Mouse (Mus musculus) spleen, adult 2 months (tissue): ENCODE measurements around the gene Ccdc9. TPM values are rescaled to one million over a fixed set of nuclear protein-coding genes. Genes with fewer than 3 reads are reported as not detected.
"Not testable (repeated sequence)": the region's sequence is repeated elsewhere in the genome, so short reads cannot be mapped to it uniquely, and the experiment has no call there.

Source experiments
- DNase-seq, 2 experiments: peaks; one replicate each; pipeline versions ENCODE4 v3.0.0 to v3.0.0-alpha.2; 2012 to 2021; ENCODE audit warnings: low spot score in 2 of 2, low read depth in 1 of 2
- H3K27ac ChIP-seq: fragments of 200-500 bp; 2 replicates; pipeline ENCODE4 v1.5.1; 2012; ENCODE audit warnings: low read length, inconsistent platforms; ENCODE audit not compliant: insufficient read depth
- H3K27me3 ChIP-seq: fragments of 200-500 bp; 2 replicates; pipeline ENCODE4 v1.6.1; 2012; ENCODE audit warnings: mild to moderate bottlenecking, moderate library complexity, low read length, inconsistent platforms; ENCODE audit not compliant: control insufficient read depth, insufficient read depth
- H3K36me3 ChIP-seq: fragments of 200-500 bp; 2 replicates; pipeline ENCODE4 v1.6.1; 2012; ENCODE audit warnings: mild to moderate bottlenecking, low read length, inconsistent platforms; ENCODE audit not compliant: control insufficient read depth, insufficient read depth
- H3K4me1 ChIP-seq: fragments of 200-500 bp; 2 replicates; pipeline ENCODE4 v1.6.1; 2011; ENCODE audit warnings: inconsistent platforms; ENCODE audit not compliant: control insufficient read depth, insufficient read depth, insufficient read length
- H3K4me3 ChIP-seq: fragments of 200-500 bp; 2 replicates; pipeline ENCODE4 v1.5.1; 2011; ENCODE audit warnings: mild to moderate bottlenecking, inconsistent platforms; ENCODE audit not compliant: insufficient read depth, insufficient read length; ENCODE audit errors: extremely low read depth
- CTCF ChIP-seq: fragments of 200-500 bp; IDR thresholded peaks from 2 replicates; pipeline ENCODE4 v1.5.1; 2011; ENCODE audit warnings: mild to moderate bottlenecking, inconsistent platforms; ENCODE audit not compliant: insufficient read depth, insufficient read length, insufficient replicate concordance; ENCODE audit errors: extremely low read depth
- POLR2A ChIP-seq: fragments of 200-500 bp; IDR thresholded peaks from 2 replicates; pipeline ENCODE4 v1.6.1; 2011; ENCODE audit warnings: low read depth, low read length, inconsistent platforms
- WGBS: fragments of 180-500 bp; shearing (Covaris S2); methylation state at CpG from one replicate; pipeline ENCODE4 v1.1.7; 2018; 5-methylcytosine and 5-hydroxymethylcytosine counted together
- polyA plus RNA-seq: library from polyadenylated mRNA; depleted of rRNA; stranded (reverse); fragments of >200 nt; gene quantifications from 2 replicates; pipeline ENCODE4 v1.2.3, GENCODE M21; 2012

The Ccdc9 gene
- polyA plus RNA-seq, 1 experiment = 32.4 TPM

- peak within 1 kb of the TSS; percentile 75 for H3K27ac ChIP-seq
- H3K27me3 ChIP-seq = no peaks in the 10 kb centered on the region
- peaks cover 19% of the 10 kb centered on the region for H3K36me3 ChIP-seq
- peak; percentile 86 to 87 for DNase-seq
- 1% methylated on average over 43 of the region's 49 CpGs for WGBS
- peak within 1 kb of the TSS; percentile 84 for H3K4me3 ChIP-seq
- peaks cover 12% of the 10 kb centered on the region for H3K4me1 ChIP-seq
- TF ChIP-seq CTCF = no peak
- TF ChIP-seq POLR2A = 0 out of 2 replicates have a peak, but pooled peaks have one; percentile 3
Observed at GRCm38 (mm10) chr7:16273081-16273765, 13.4 kb downstream of the Ccdc9 start, which contains the start of gene Inafm1. TSS of gene Inafm1 (minus strand) at chr7:16273617.

DNA sequence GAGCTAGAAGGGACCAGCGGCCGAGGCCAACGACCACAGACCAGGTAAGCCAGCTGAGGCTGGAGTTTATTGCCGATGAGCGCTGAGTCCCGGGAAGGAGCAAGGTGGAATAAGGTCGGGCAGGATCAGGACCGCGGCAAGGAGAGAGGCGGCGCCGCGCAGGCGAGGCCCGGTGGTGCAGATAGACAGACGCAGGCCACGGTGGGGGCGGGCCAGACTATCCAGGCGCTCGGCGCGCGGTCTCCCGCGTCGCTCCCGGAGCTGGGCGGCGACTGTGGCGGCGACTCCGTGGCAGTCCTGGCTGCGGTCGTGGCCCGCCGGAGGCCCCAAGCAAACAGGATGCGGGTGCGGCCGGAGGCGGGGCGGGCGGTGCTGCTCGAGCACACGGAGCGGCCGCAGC is 13.9 kb downstream of the Ccdc9 start:
- H3K27me3 ChIP-seq = no peaks in the 10 kb centered on the region
- H3K4me3 ChIP-seq = peak overlapping the region; percentile 84
- peaks cover 12% of the 10 kb centered on the region for H3K4me1 ChIP-seq
- TF ChIP-seq POLR2A (no peak), CTCF (peak; percentile 11; the same call in 1 of the 2 replicates)
- under 1% methylated on average over 44 of the region's 46 CpGs for WGBS
- H3K27ac ChIP-seq = peak overlapping the region; percentile 53; the same call in 1 of the 2 replicates
- DNase-seq = peak in 1 of 2 experiments; percentile 46
- H3K36me3 ChIP-seq = peaks cover 14% of the 10 kb centered on the region

- Histone ChIP-seq H3K4me3 (no peak overlapping the region), H3K27me3 (no peaks in the 10 kb centered on the region), H3K36me3 (peaks cover 6% of the 10 kb centered on the region; the same call in 1 of the 2 replicates), H3K4me1 (peaks cover 12% of the 10 kb centered on the region), H3K27ac (no peak overlapping the region)
- no peak for TF ChIP-seq CTCF
- TF ChIP-seq POLR2A = no peak
- DNase-seq = no peak
- 80% methylated on average over 1 of the region's 1 CpGs for WGBS
Observed at GRCm38 (mm10) chr7:16271139-16271538, 15.5 kb downstream of the Ccdc9 start.

- DNase-seq, H3K27me3 ChIP-seq, H3K4me1 ChIP-seq, H3K4me3 ChIP-seq, H3K36me3 ChIP-seq, H3K27ac ChIP-seq: not testable (repeated sequence)
- 27% methylated on average over 7 of the region's 7 CpGs for WGBS
Observed at GRCm38 (mm10) chr7:16266593-16266992, 20.0 kb downstream of the Ccdc9 start.

DNA sequence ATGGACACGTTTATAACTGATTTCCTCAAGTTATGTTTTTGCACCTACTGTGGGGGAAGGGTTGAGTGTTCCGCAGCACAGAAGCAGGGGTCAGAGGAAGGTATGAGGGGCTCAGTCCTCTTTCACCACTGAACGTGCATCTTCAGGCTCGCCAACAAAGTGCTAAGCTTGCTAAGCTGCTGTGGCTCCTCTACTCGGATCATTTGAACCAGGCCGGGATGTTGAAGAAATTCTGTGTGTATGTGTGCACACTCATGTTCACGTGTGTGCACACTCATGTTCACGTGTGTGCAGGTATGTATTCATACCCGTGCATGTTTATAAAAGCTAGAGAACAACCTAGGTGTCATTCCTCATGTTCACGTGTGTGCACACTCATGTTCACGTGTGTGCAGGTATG is 20.7 kb downstream of the Ccdc9 start:
- TF ChIP-seq POLR2A = no peak
- TF ChIP-seq CTCF = no peak
- H3K4me1 ChIP-seq = no peaks in the 10 kb centered on the region; the same call in 1 of the 2 replicates
- H3K36me3 ChIP-seq = no peaks in the 10 kb centered on the region
- H3K27me3 ChIP-seq = no peaks in the 10 kb centered on the region
- DNase-seq = no peak
- no peak overlapping the region for H3K4me3 ChIP-seq
- no peak overlapping the region for H3K27ac ChIP-seq
- 92% methylated on average over 11 of the region's 11 CpGs for WGBS

- WGBS = 8% methylated on average over 5 of the region's 5 CpGs
- no peak overlapping the region; the same call in 1 of the 2 replicates for H3K27ac ChIP-seq
- TF ChIP-seq CTCF = no peak
- TF ChIP-seq POLR2A = no peak
- no peak overlapping the region for H3K4me3 ChIP-seq
- DNase-seq = no peak
- no peaks in the 10 kb centered on the region for H3K36me3 ChIP-seq
- no peaks in the 10 kb centered on the region for H3K27me3 ChIP-seq
- H3K4me1 ChIP-seq = no peaks in the 10 kb centered on the region; the same call in 1 of the 2 replicates
Observed at GRCm38 (mm10) chr7:16263843-16264242, 22.8 kb downstream of the Ccdc9 start.

- Histone ChIP-seq H3K4me3 (no peak overlapping the region), H3K36me3 (no peaks in the 10 kb centered on the region), H3K4me1 (no peaks in the 10 kb centered on the region; the same call in 1 of the 2 replicates), H3K27ac (no peak overlapping the region), H3K27me3 (no peaks in the 10 kb centered on the region)
- WGBS = 14% methylated on average over 8 of the region's 8 CpGs
- peak; percentile 69; the same call in 1 of the 2 replicates for TF ChIP-seq CTCF
- no peak for TF ChIP-seq POLR2A
- peak; percentile 73 to 80 for DNase-seq
Observed at GRCm38 (mm10) chr7:16263015-16263787, 23.4 kb downstream of the Ccdc9 start.
